Mouse (Mus musculus): ENCODE data around the gene Tmem178b.

DNA sequence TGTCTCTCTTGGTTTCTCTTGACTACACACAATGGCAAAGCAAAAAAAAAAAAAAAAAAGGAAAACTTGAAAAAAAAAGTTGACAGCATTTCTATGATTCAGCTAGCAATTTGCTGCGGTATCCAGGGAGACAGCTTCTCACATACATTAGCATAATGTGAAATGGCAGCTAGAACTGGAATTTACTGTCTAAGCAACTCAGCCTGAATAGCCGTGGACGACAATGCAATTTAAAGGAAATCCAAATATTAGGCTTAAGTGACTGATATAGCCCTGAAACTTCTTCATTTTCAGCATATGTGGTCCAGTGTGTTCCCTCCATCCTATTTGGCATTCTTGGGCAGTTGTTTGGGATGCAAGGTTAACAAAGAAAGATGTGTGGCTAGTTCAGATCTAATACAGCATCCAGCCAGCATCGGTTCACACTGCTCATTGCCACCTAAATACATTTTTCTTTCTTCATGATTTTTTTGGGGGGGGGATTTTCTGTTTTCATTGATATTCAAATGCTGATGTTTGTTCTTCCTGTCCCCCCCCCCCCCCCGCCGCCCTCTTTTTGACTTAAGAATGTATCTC is 176.9 kb downstream of the Tmem178b start:
- TF ChIP-seq USF1 (IDR thresholded peaks at IDR 0.05; ENCODE audit: low read depth) (no peak), POLR2A (IDR thresholded peaks at IDR 0.05; ENCODE audit: insufficient read length, low read depth) (no peak), TCF12 (IDR thresholded peaks at IDR 0.05; ENCODE audit: insufficient read depth, poor library complexity, severe bottlenecking) (no peak), E2F4 (IDR thresholded peaks at IDR 0.05; ENCODE audit: insufficient read depth) (no peak), SRF (IDR thresholded peaks at IDR 0.05; ENCODE audit: control insufficient read depth, insufficient read length, low read depth) (no peak), MYOG (IDR thresholded peaks at IDR 0.05; ENCODE audit: control insufficient read depth in 1 of 3, insufficient read depth in 1 of 3, insufficient read length in 2 of 3, low read depth in 2 of 3) (no peak), MYOD1 (IDR thresholded peaks at IDR 0.05; ENCODE audit: control insufficient read depth in 1 of 3, insufficient read length in 2 of 3, low read depth in 2 of 3) (no peak), MAX (IDR thresholded peaks at IDR 0.05; ENCODE audit: low read depth) (no peak), POLR2AphosphoS2 (IDR thresholded peaks at IDR 0.05; ENCODE audit: insufficient read length, low read depth) (no peak)

Measured in myocyte (in vitro differentiated cells).